Mouse (Mus musculus) thymus, postnatal 10 days (tissue): ENCODE data around the gene Eif4e3.

Experiments used
- DNase-seq, 2 experiments: peaks; one replicate each; pipeline ENCODE4 v3.0.0; 2021; ENCODE audit warnings: low spot score in 2 of 2

The Eif4e3 gene

GRCm38 (mm10) chr6:99625306-99625705 is 41.3 kb downstream of the Eif4e3 start:
- no peak for DNase-seq

GRCm38 (mm10) chr6:99624542-99624941 is 42.0 kb downstream of the Eif4e3 start:
- DNase-seq = no peak

DNA sequence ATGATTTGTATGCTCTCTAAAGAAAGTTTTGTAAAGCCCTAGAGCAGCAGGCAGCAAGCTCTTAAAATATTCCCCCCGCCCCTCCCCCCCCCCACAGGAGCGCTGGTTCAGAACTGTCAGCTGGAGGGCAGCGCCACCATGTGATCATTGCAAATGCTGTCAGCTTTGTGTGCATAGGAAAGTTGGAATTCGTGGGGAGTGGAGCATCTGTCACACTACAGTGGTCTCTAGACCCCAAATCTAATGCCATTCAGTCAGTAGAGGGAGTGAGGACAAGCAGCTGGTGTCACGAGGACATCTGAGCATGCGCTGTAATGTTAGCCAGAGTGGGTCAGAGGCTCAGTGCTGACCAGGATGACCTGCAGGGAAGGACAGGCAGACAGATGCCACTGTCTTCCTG is 42.9 kb downstream of the Eif4e3 start:
- DNase-seq = no peak

- no peak for DNase-seq
Observed at GRCm38 (mm10) chr6:99621167-99621566, 45.4 kb downstream of the Eif4e3 start.

GRCm38 (mm10) chr6:99620471-99620870 is 46.1 kb downstream of the Eif4e3 start:
- no peak for DNase-seq

- DNase-seq = no peak
Observed at GRCm38 (mm10) chr6:99619964-99620363, 46.6 kb downstream of the Eif4e3 start.

DNA sequence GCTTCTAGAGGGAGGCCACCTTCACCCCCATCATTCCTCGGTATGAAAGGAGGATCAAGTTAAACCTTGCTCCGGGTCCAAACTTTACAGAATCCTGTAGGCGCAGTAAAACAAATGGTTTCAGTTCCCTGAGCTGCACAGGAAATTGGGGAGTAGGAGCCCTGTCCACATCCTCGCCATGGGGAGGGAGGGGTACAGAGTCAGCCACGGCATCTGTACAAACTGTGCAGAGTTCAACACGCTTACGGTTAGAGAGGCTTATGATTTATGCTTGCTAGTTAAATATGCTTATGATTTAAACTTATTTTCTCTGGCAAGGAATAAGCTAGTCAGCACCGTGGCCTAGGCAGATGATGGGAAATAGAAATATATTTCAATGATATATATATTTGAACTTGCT is 47.1 kb downstream of the Eif4e3 start:
- no peak for DNase-seq

DNA sequence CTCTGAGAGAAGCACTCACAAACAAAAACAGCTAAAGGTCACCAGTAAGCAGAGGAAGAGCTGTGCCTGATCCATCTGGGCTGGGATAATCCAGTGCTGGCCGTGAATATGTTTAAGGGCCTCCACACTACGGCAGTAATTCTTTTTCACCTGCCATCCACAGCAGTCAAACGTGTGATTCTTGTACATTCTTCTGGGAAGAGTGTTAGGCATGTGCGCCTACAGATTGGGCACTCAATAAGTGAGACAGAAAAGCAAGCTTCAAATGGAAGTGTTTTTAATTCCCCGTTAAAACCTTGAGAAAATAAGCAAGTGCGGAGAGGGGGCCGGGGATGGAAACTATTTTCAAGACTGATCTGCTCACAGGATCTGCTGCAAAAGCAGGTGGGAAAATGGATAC is 48.7 kb downstream of the Eif4e3 start:
- DNase-seq = no peak

DNA sequence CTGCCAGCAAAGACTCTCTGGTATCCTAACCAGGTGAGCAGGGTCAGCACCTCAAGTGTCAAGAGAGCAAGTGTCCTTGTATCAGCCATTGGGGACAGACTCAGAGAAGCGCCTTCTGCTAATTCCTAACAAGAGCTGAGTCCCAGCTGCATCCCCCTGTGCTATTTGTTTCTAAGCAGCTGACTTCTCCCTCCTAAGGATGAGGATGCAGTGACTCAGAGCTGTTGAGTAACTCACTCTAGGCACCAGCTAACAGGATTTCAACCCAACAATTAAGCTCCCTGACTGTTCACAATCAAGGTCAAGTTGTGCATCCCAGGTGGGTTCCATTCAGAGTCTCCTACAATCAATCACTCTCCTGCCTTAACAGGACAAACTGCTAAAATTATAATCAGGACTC is 49.2 kb downstream of the Eif4e3 start:
- no peak for DNase-seq

- DNase-seq = no peak
Observed at GRCm38 (mm10) chr6:99615272-99615751, 51.3 kb downstream of the Eif4e3 start.

- DNase-seq = no peak
Observed at GRCm38 (mm10) chr6:99614566-99615271, 51.9 kb downstream of the Eif4e3 start.

- peak in 1 of 2 experiments; percentile 26 for DNase-seq
Observed at GRCm38 (mm10) chr6:99611866-99612265, 54.7 kb downstream of the Eif4e3 start.

GRCm38 (mm10) chr6:99610454-99611427 is 55.8 kb downstream of the Eif4e3 start:
- DNase-seq = peak in 1 of 2 experiments; percentile 29

DNA sequence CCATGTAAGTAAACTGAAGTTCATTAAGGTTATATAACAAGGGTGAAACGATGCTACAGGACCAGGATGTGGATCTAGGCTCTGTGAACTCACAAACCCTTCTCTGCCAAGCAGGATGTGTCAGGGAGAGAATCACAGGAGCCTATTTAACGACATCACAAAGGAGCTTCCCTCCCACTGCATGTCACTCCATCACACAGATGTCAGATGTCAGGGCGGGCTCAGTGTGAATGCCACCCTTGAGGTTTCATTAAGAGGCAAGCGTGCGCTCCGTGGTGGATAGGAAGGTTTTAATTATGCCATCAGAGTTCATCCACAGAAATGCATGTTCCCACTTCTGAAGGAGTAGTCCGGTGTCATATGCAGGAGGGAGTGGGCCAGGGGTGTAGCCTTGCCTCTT is 60.5 kb downstream of the Eif4e3 start:
- DNase-seq = no peak

DNA sequence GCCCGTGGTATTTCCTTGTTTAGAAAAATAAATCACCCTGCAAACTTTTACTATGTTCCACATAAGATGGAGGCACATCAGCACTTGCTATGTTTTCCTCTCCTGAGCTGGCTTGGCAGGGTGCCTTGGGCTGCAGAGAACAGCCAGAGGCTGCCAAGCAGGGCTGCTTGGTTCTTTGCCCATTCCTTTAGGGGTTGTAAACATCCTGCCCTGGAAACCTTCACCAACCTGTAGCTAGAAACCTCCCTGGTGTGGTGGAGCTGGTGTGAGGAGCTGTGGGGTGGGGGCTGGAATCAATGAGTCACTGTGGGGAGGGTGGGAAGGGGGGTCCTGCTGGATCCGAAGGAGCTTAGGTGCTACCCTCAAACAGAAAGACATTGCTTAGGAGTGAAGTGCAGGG is 61.8 kb downstream of the Eif4e3 start:
- no peak for DNase-seq

- no peak for DNase-seq
Observed at GRCm38 (mm10) chr6:99602434-99602833, 64.1 kb downstream of the Eif4e3 start.

GRCm38 (mm10) chr6:99600886-99601285 is 65.7 kb downstream of the Eif4e3 start:
- DNase-seq = no peak

DNA sequence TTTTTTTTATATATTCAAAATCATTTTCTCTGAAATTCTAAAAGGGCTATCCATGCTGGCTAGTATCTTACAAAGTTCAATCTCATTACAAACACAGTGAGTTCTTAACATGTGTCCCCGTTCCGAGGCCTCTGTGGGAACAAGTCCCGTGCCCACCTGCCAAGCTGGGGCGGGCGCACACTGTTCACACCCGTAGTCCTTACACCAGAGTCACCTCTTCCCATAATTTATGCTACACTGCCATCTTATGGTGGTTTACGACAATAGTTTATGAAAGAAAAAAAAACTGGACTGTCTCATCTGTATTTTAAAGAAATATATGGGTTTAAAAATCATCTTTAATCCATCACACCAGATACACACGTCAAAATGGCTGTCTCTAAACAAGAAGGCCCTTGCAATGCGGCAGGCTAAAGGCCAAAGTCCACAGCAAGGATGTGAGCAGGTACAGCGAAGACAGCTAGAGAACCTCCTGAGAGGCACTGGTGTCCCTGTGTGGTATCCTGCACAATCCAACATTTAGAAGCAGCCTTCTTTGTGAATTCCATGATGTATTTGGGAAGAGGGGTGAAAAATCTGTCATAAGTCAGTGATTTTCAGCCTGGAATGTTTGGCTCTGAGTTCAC is 66.3 kb downstream of the Eif4e3 start:
- peak; percentile 67 to 78 for DNase-seq

GRCm38 (mm10) chr6:99599651-99600050 is 66.9 kb downstream of the Eif4e3 start:
- no peak for DNase-seq

- no peak for DNase-seq
Observed at GRCm38 (mm10) chr6:99599229-99599628, 67.3 kb downstream of the Eif4e3 start.

- no peak for DNase-seq
Observed at GRCm38 (mm10) chr6:99577040-99577439, 89.5 kb downstream of the Eif4e3 start.

DNA sequence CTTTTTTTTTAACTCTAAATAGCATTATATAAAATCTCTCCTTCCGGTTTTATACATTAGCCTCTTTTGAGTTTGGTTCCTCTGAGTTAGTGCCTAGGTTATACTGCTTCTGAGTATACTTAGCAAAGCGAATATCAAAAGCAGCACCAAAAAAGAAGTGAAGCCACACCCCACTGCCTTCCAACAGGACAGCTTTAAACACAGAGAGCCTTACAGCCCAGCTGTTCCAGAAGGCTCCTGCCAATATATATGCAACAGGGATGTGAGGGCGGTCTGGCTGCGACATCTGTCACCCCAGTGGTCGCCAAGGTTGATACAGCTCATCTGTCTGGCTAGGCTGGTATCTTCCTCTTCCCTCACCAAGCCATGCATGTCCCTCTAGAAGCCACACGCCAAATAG is 90.9 kb downstream of the Eif4e3 start:
- DNase-seq = no peak
